Mouse (Mus musculus) heart, adult 2 months (tissue): ENCODE data around the gene Ccdc32.
"Not testable (repeated sequence)": the region's sequence is repeated elsewhere in the genome, so short reads cannot be mapped to it uniquely, and the experiment has no call there.

ENCODE experiments used
- CTCF ChIP-seq: fragments of 200-600 bp; IDR thresholded peaks from 2 replicates; pipeline ENCODE4 v1.8.1; 2022; ENCODE audit warnings: antibody characterized with exemption, mild to moderate bottlenecking, moderate library complexity
- EP300 ChIP-seq: fragments of 200-500 bp; IDR thresholded peaks from 2 replicates; pipeline ENCODE4 v1.6.1; 2011; ENCODE audit warnings: low read depth, low read length, control low read depth; ENCODE audit not compliant: insufficient read depth
- POLR2A ChIP-seq: fragments of 200-500 bp; IDR thresholded peaks from 2 replicates; pipeline ENCODE4 v1.6.1; 2011; ENCODE audit warnings: mild to moderate bottlenecking, low read depth, low read length, control low read depth; ENCODE audit not compliant: insufficient read depth

- not testable (repeated sequence) for TF ChIP-seq EP300, POLR2A, CTCF
Observed at GRCm38 (mm10) chr2:119016312-119016711, 12.9 kb downstream of the Ccdc32 start.
